Mouse (Mus musculus): ENCODE data around the gene Sorbs2. TPM values are rescaled to one million over a fixed set of nuclear protein-coding genes. Genes with fewer than 3 reads are reported as not detected.

Gene Sorbs2
- polyA plus RNA-seq, 1 experiment from 2014 or later = 3.8 TPM

DNA sequence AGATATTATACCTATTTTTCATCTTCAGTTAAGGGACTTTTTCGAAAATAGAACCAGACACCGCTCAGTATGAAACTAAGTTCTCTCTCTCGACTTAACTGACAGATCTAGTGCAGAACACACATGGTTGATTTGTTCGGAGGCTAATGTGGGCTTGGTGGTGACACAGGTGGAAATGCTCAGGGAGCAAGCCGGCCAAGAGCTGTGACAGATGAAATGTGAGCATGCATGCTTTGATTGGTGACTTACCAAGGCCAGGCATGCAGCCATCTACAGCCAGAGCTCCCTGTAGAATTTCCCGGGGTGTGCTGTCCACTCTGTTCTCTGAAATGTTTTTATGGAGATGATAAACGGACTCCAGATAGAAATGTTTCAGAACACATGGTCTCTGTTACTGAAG lies 364.5 kb downstream of the Sorbs2 start:
- DNase-seq (no peak), ATAC-seq (ENCODE audit: low read depth) (no peak)
- Histone ChIP-seq H3K4me3 (replicated peaks) (no peak overlapping the region), H3K4me2 (no peak overlapping the region), H3K36me3 (no peaks in the 10 kb centered on the region), H3K9ac (no peak overlapping the region), H3K27ac (no peak overlapping the region), H3K9me3 (replicated peaks) (no peaks in the 10 kb centered on the region), H3K27me3 (no peaks in the 10 kb centered on the region), H3K4me1 (replicated peaks) (no peaks in the 10 kb centered on the region)
- WGBS (ENCODE audit: insufficient replicate concordance) = 67% methylated on average over 7 of the region's 7 CpGs

DNA sequence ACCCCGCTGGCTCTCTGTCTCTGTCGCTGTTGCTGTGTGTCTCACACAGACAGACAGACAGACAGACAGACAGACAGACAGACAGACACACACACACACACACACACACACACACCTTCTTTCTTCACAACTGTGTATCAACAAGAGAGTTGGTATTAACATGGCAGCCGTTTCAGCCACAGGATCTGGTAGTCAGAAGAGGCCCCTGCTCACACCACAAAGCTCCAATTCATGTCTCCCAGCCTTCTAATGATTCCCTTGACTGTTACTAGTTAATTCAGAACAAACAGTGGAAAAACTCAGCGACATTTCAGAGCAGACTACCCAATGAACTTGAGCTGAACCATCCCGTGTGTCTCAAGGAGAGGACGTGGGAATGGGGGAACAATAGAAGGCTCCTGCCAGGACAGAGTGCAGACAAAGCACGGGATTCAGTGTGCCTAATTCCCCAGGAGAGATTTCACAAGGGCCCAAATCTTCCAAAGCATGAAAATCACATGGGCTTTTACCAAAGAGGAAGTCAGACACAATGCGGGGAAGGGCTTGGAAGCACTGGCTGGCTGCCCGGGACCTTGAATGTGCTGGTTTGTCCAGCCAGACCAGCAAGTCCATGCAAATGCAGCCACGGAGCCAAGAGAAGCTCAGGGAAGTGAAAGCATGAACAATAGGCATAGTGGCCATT lies 367.5 kb downstream of the Sorbs2 start:
- Histone ChIP-seq H3K27me3 (no peaks in the 10 kb centered on the region), H3K4me3 (replicated peaks) (no peak overlapping the region), H3K4me2 (no peak overlapping the region), H3K9ac (no peak overlapping the region), H3K36me3 (no peaks in the 10 kb centered on the region), H3K27ac (no peak overlapping the region), H3K4me1 (replicated peaks) (no peaks in the 10 kb centered on the region), H3K9me3 (replicated peaks) (no peaks in the 10 kb centered on the region)
- no peak for DNase-seq
- WGBS (ENCODE audit: insufficient replicate concordance) = 28% methylated on average over 10 of the region's 10 CpGs
- ATAC-seq (ENCODE audit: low read depth) = no peak

GRCm38 (mm10) chr8:45876397-45876796 lies 368.8 kb downstream of the Sorbs2 start:
- Histone ChIP-seq H3K4me1 (replicated peaks) (no peaks in the 10 kb centered on the region), H3K4me2 (no peak overlapping the region), H3K9me3 (replicated peaks) (no peaks in the 10 kb centered on the region), H3K4me3 (replicated peaks) (no peak overlapping the region), H3K36me3 (no peaks in the 10 kb centered on the region), H3K9ac (no peak overlapping the region), H3K27me3 (no peaks in the 10 kb centered on the region), H3K27ac (no peak overlapping the region)
- ATAC-seq (ENCODE audit: low read depth) = no peak
- no peak for DNase-seq
- WGBS (ENCODE audit: insufficient replicate concordance) = 52% methylated on average over 5 of the region's 5 CpGs

Other genes with a start within 250 kb of the Sorbs2 start
- gene F11, start 245.8 kb upstream of the Sorbs2 start, polyA plus RNA-seq (2015; fragmentation: Nextera tagmentation; extraction: Ambion mirVana) = 7.6 and 9.7 TPM in 2 replicates
- 2.2 and 2.5 TPM in 2 replicates for gene Klkb1, start 212.9 kb upstream of the Sorbs2 start, polyA plus RNA-seq (2015; fragmentation: Nextera tagmentation; extraction: Ambion mirVana)
- 3.9 and 5.3 TPM in 2 replicates for gene Gm45753, start 199.3 kb upstream of the Sorbs2 start, polyA plus RNA-seq (2015; fragmentation: Nextera tagmentation; extraction: Ambion mirVana)
- gene Cyp4v3, start 174.6 kb upstream of the Sorbs2 start, polyA plus RNA-seq (2015; fragmentation: Nextera tagmentation; extraction: Ambion mirVana) = 3.0 and 3.7 TPM in 2 replicates
- gene Fam149a, start 125.5 kb upstream of the Sorbs2 start, polyA plus RNA-seq (2015; fragmentation: Nextera tagmentation; extraction: Ambion mirVana) = 1.6 and 2.2 TPM in 2 replicates
- gene Tlr3, start 96.7 kb upstream of the Sorbs2 start, polyA plus RNA-seq (2015; fragmentation: Nextera tagmentation; extraction: Ambion mirVana) = 0.45 and 0.54 TPM in 2 replicates